Mouse (Mus musculus) liver, embryonic 15.5 days (tissue): ENCODE measurements around the gene Mapk8ip1. TPM values are rescaled to one million over a fixed set of nuclear protein-coding genes. Genes with fewer than 3 reads are reported as not detected.

ENCODE experiments used
- ATAC-seq: fragments of 200-750 bp; cut with Nextera tagmentation; 2 replicates; pipeline ENCODE4 v1.8.0; 2017; ENCODE audit warnings: moderate number of reproducible peaks, mild to moderate bottlenecking, moderate library complexity; ENCODE audit not compliant: insufficient read depth
- H3K27ac ChIP-seq: fragments of 300-500 bp; sonication (generic); replicated peaks from 2 replicates; pipeline ENCODE4 v1.5.1; 2015; ENCODE audit warnings: mild to moderate bottlenecking, inconsistent platforms
- H3K27me3 ChIP-seq: fragments of 300-500 bp; sonication (generic); 2 replicates; pipeline ENCODE4 v1.6.1; 2015; ENCODE audit warnings: mild to moderate bottlenecking, inconsistent platforms
- H3K36me3 ChIP-seq: fragments of 300-500 bp; sonication (generic); replicated peaks from 2 replicates; pipeline ENCODE4 v1.6.1; 2015; ENCODE audit warnings: moderate library complexity, mild to moderate bottlenecking, inconsistent platforms
- H3K4me1 ChIP-seq: fragments of 300-500 bp; sonication (generic); replicated peaks from 2 replicates; pipeline ENCODE4 v1.6.1; 2015; ENCODE audit warnings: inconsistent platforms
- H3K4me2 ChIP-seq: fragments of 300-500 bp; sonication (generic); 2 replicates; pipeline ENCODE4 v1.6.1; 2015; ENCODE audit warnings: moderate library complexity, mild to moderate bottlenecking, inconsistent platforms
- H3K4me3 ChIP-seq: fragments of 300-500 bp; sonication (generic); replicated peaks from 2 replicates; pipeline ENCODE4 v1.5.1; 2015; ENCODE audit warnings: mild to moderate bottlenecking, inconsistent platforms
- H3K9ac ChIP-seq: fragments of 300-500 bp; sonication (generic); 2 replicates; pipeline ENCODE4 v1.6.1; 2015; ENCODE audit warnings: moderate library complexity, mild to moderate bottlenecking, inconsistent platforms
- H3K9me3 ChIP-seq: fragments of 300-500 bp; sonication (generic); replicated peaks from 2 replicates; pipeline ENCODE4 v1.6.1; 2016; ENCODE audit warnings: inconsistent platforms
- WGBS: fragments of 180-500 bp; shearing (Covaris S2); methylation state at CpG from one replicate; pipeline ENCODE4 v1.1.7; 2015; ENCODE audit warnings: mixed read lengths; ENCODE audit not compliant: insufficient replicate concordance; 5-methylcytosine and 5-hydroxymethylcytosine counted together
- polyA plus RNA-seq: library from polyadenylated mRNA; unstranded; fragments of >200 nt; fragmentation: Nextera tagmentation; extraction: Ambion mirVana; gene quantifications from 2 replicates; pipeline ENCODE4 v1.2.1, GENCODE M21; 2015

The Mapk8ip1 gene
- polyA plus RNA-seq, 1 experiment from 2014 or later: 1.9 TPM

DNA sequence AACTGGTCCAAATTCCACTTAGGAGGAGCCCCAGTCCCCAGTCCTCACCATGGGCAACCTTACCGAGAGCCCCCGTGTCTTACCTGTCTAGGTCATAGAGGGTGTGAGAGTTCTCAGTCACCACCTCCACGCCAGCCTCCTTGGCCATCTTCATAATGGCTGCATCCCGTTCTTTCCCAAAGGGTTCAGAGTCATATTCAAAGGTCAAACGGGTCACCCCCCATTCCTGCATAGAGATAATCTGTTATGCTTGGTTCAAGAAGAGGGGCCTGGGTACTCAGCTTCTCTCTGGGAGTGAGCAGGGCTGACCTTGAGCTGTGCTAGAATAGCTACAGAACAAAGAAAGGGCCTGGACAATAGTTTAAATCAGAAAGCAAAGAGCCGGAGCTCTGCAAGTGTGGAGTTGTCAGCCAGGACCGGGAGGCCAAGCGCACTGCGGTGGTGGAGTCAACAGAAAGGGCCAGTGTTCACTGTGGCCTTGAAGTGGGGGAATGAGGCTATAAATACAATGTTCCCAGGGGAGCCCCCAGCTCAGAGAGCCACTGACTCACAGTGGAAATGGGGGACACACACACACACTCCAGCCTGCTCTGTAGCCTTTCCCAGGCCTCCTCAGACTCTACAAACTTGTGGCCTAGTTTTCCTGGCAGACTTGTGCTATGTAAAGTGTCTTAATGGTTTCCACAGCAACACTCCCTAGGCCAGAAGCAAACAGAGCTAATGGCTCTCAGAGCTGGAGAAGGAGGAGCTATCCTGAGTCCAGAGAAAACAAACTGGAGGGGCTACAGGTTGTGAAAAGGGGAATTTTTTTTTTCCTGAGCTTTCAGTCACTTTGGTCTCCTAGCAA is 23.6 kb upstream of the Mapk8ip1 start:
- Histone ChIP-seq H3K9me3 (no peaks in the 10 kb centered on the region), H3K27me3 (no peaks in the 10 kb centered on the region)
- WGBS: 72% methylated on average over 9 of the region's 9 CpGs

DNA sequence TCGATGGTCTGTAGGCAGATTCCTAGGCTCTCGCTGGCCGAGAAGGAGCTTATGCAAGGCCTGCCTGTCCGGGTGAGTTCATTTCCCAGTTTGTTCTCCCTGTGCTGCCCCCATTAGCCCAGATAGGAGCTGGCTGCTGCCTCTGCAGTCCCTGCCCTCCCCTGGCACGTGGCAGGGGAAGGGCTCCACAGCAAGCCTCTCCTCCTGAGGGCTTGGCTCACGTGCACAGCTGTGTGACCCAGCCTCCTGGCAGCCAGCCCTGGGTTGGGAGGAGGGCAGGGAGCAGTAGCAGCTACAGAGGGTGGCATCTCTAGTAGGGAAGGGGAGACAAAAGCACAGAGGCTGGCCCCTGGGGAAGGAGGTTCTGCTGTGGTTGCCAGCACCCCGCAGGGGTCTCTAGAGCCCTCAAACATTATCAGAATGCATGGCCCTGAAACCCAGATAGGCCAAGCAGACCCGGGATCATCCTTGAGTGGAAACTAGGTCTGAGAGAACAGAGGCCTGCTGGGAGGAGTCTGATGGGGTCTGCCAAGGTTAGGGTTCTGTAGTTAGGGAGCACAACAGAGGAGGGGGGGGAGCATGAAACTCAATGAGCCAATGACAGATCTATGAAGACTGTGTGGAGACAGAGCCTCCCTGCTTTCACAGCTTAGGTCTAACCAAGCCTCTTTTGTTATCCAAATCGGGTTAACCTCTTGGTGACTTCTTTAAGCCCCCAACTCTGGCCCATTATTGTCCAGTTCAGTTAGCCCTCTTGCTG is 22.8 kb upstream of the Mapk8ip1 start:
- WGBS: 75% methylated on average over 9 of the region's 9 CpGs
- peaks cover 29% of the 10 kb centered on the region for H3K4me1 ChIP-seq
- no peak overlapping the region for H3K4me3 ChIP-seq
- H3K36me3 ChIP-seq: peaks cover 67% of the 10 kb centered on the region
- no peaks in the 10 kb centered on the region for H3K27me3 ChIP-seq
- H3K4me2 ChIP-seq: no peak overlapping the region
- H3K27ac ChIP-seq: no peak overlapping the region
- no peaks in the 10 kb centered on the region for H3K9me3 ChIP-seq
- ATAC-seq: no peak
- no peak overlapping the region for H3K9ac ChIP-seq

More for the DNA sequence above, 23.6 kb upstream of the Mapk8ip1 start:
- H3K36me3 ChIP-seq: peaks cover 60% of the 10 kb centered on the region
- no peak overlapping the region for H3K27ac ChIP-seq
- H3K4me1 ChIP-seq: peaks cover 37% of the 10 kb centered on the region
- no peak overlapping the region for H3K4me2 ChIP-seq
- ATAC-seq: no peak
- no peak overlapping the region for H3K4me3 ChIP-seq
- no peak overlapping the region for H3K9ac ChIP-seq

DNA sequence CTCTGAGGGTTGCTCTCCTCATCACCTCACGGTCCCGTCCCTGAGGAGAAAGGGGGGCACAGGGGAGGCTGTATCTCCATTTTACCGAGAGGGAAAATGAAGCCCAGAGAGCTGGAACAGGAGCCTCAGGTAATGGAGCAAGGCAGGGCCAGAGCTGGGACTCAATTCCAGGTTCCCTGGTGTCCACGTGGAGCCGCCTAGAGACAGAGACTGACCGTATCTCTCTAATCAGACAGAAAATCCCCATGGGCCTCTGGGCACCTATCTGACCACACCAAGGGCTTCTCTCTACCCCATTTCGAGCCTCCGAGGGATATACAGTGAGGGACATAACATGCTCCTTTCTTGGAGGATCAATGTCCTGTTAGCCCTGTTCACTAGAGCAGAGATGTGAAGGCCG is 22.1 kb upstream of the Mapk8ip1 start:
- H3K9ac ChIP-seq: no peak overlapping the region
- no peak for ATAC-seq
- peaks cover 21% of the 10 kb centered on the region for H3K4me1 ChIP-seq
- H3K4me3 ChIP-seq: no peak overlapping the region
- no peak overlapping the region for H3K4me2 ChIP-seq
- 74% methylated on average over 9 of the region's 9 CpGs for WGBS
- no peak overlapping the region for H3K27ac ChIP-seq
- H3K9me3 ChIP-seq: no peaks in the 10 kb centered on the region
- no peaks in the 10 kb centered on the region for H3K27me3 ChIP-seq
- peaks cover 74% of the 10 kb centered on the region for H3K36me3 ChIP-seq

DNA sequence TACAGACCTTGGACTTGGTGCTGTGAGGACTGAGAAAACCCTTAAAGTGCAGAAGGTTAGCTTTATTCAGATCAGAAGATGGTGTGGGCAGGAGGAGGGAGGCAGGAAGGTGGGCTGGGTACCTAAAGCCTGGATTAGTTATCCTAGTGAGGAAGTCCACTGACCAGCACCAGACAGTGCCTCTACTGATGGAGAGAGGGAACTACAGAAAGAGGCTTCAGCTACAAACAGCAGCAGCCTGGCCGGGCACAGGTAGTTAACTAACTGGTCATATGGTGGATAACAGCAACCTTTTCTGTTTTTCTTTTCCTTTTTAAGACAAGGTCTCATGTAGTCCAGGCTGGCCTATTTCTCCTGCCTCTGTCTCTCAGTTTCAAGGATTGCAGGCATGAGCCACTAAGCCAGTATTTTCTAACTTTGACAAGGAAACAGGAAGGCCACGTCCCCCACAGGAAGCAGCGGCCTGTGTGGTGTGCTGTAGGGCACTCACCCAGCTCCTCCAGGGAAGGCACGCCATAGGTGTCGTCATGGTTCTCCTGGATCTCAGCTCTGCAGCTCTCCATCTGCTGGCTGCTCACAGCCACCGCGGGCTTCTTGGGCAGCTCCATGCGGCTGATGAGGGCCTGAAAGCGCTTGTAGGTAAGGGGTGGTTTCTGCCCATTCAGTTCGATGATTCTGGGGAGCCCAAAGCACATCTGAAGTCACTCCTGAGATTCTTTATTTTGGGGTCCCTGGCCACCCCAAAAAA is 21.5 kb upstream of the Mapk8ip1 start:
- WGBS: 43% methylated on average over 10 of the region's 10 CpGs
- no peak for ATAC-seq
- Histone ChIP-seq H3K27ac (no peak overlapping the region), H3K4me1 (peaks cover 15% of the 10 kb centered on the region), H3K9me3 (no peaks in the 10 kb centered on the region), H3K4me2 (no peak overlapping the region), H3K27me3 (no peaks in the 10 kb centered on the region), H3K4me3 (no peak overlapping the region), H3K9ac (no peak overlapping the region), H3K36me3 (peaks cover 80% of the 10 kb centered on the region)

DNA sequence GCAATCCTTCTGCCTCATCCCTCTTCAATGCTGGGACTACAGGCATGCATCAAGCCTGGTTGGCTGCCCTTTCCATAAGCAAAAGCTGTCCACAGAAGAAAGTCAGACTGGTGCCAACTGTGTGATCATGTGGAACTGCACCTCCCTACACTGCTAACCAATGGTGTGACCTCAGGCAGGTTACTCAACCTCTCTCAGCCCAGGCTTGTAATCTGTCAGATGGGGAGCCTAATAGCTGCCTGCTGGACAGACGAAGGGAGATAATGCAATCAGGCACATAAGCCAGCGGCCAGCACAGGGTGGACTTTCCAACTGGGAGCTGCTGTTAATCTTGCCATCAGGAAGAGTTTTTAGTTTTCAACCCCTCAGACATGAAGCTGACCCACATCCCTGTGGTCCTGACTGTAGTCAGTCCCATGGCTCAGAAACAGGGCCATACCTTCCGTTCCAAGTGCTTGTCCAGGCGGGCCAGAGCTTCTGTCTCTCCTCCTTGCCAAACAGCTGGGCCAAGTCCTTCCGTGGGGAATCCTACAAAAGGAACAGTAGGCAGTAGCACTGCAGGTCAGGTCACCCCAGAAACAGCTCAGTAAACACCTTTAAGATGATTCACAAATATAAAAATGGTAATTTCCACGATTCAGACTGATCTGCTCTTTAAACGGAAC is 20.8 kb upstream of the Mapk8ip1 start:
- Histone ChIP-seq H3K4me3 (no peak overlapping the region), H3K4me1 (peaks cover 13% of the 10 kb centered on the region), H3K27ac (no peak overlapping the region), H3K4me2 (no peak overlapping the region), H3K9ac (no peak overlapping the region), H3K9me3 (no peaks in the 10 kb centered on the region), H3K27me3 (no peaks in the 10 kb centered on the region), H3K36me3 (peaks cover 85% of the 10 kb centered on the region)
- peak; percentile 41; the same call in 1 of the 2 replicates for ATAC-seq
- 68% methylated on average over 7 of the region's 7 CpGs for WGBS

DNA sequence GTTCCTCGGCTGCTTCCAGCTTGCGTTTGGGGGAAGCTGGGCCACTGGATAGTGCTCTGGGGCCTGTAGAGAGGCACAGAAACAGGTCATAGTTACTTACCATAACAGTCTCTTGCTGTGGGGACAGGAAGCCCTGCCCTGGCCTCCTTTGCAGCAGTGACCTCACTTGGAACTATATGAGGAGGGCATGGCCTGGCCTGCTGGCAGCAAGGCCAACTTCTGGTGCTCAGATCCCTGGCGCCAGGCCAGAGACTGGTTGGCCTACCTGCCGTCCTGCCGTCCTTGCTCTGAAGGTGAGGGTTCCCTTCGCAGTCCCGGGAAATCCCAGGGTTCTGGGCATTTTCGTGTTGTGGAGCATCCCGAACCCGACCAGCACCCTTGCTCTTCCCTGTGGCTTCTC is 10.6 kb upstream of the Mapk8ip1 start:
- no peak for ATAC-seq

DNA sequence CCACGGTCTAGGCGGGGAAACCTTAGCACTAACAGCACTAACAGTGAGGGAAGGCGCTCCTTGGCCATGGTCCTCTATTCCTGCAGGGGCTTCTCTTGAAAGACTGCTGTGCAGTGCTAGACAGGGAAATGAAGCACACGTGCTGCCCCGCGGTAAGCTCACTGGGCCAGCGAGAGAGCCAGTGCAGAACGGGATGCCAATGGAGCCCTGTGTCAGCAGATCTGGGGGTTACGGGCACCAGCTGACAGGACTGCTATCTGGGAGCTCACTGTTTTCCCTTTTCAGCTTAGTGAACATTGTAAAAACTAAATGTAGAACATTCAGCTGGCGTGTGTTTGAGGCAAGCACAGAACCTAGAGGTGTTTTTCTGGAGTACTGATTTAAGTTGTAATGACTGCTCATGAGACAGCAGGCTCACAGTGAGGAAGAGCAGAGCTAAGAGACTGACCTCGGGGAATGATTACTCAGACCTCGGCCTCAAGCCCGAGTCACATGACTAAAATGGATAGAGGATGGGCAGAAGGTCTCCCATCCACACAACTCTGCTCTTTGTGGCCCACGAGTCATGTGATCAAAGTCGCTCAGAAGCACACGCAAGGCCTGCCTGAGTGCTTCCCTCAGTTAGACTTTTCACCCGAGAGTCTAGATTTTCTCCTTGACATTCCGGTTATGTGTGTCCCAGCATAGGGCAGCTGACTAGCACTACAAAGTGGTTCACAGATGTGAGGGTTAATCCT is 7.4 kb upstream of the Mapk8ip1 start:
- 81% methylated on average over 18 of the region's 18 CpGs for WGBS
- peaks cover 88% of the 10 kb centered on the region for H3K36me3 ChIP-seq

More for the DNA sequence above, 10.6 kb upstream of the Mapk8ip1 start:
- no peak overlapping the region for H3K4me2 ChIP-seq
- WGBS: 76% methylated on average over 10 of the region's 10 CpGs
- no peaks in the 10 kb centered on the region for H3K27me3 ChIP-seq
- H3K9ac ChIP-seq: no peak overlapping the region
- no peaks in the 10 kb centered on the region for H3K4me1 ChIP-seq
- H3K36me3 ChIP-seq: peaks cover 95% of the 10 kb centered on the region
- H3K4me3 ChIP-seq: no peak overlapping the region
- H3K27ac ChIP-seq: no peak overlapping the region
- H3K9me3 ChIP-seq: no peaks in the 10 kb centered on the region

DNA sequence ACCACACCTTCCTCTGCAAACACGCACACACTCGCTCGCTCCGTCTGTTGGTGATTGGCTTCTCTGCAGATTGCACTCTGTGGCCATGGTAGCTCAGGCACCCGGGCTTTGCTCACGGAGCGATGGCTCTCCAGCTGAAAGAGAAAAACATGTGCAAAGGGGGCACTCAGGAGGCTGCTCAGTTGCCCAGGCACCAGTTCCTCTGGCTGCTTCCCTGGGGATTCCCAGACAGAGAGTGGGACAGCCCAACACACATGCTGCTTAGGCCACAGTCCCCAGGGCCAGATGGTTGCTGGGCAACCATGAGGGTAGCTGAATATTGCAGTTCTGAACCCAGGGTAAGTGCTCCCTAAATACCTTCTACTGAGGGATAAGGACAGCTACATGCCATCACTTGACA is 4.6 kb upstream of the Mapk8ip1 start:
- Histone ChIP-seq H3K36me3 (peaks cover 62% of the 10 kb centered on the region), H3K9ac (no peak overlapping the region), H3K4me2 (no peak overlapping the region), H3K9me3 (no peaks in the 10 kb centered on the region), H3K27me3 (peaks cover 19% of the 10 kb centered on the region), H3K4me3 (no peak overlapping the region), H3K27ac (no peak overlapping the region), H3K4me1 (peaks cover 6% of the 10 kb centered on the region; the same call in 1 of the 2 replicates)
- 87% methylated on average over 7 of the region's 7 CpGs for WGBS
- no peak for ATAC-seq

More for the DNA sequence above, 7.4 kb upstream of the Mapk8ip1 start:
- ATAC-seq: no peak
- H3K4me3 ChIP-seq: no peak overlapping the region
- H3K27ac ChIP-seq: no peak overlapping the region
- no peaks in the 10 kb centered on the region for H3K27me3 ChIP-seq
- H3K4me2 ChIP-seq: no peak overlapping the region
- H3K9ac ChIP-seq: no peak overlapping the region
- no peaks in the 10 kb centered on the region for H3K9me3 ChIP-seq
- H3K4me1 ChIP-seq: no peaks in the 10 kb centered on the region

DNA sequence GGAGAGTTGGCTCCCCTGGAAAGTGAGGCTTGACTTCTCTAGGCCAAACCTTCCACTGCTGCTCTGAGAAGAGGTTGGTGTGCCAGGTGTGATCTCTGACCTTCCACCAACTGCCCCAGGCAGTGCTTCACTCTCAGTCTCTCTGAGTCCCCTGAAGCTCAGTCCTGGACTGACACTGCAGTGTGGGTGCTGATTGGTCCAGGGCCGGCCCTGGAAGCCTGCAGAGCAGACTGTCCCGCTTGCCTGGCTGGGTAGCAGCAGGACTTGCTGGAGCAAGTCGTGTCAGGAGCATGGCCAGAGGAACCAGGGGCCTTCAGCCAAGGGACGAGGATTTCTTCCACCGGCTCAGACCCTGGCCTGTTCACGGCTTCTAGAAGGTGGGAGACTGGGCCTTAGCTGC is 3.7 kb upstream of the Mapk8ip1 start:
- Histone ChIP-seq H3K36me3 (peaks cover 52% of the 10 kb centered on the region), H3K9me3 (no peaks in the 10 kb centered on the region), H3K4me3 (no peak overlapping the region), H3K4me2 (no peak overlapping the region), H3K27ac (no peak overlapping the region), H3K9ac (no peak overlapping the region), H3K4me1 (peaks cover 6% of the 10 kb centered on the region; the same call in 1 of the 2 replicates), H3K27me3 (peaks cover 25% of the 10 kb centered on the region)
- ATAC-seq: no peak
- WGBS: 80% methylated on average over 6 of the region's 6 CpGs

DNA sequence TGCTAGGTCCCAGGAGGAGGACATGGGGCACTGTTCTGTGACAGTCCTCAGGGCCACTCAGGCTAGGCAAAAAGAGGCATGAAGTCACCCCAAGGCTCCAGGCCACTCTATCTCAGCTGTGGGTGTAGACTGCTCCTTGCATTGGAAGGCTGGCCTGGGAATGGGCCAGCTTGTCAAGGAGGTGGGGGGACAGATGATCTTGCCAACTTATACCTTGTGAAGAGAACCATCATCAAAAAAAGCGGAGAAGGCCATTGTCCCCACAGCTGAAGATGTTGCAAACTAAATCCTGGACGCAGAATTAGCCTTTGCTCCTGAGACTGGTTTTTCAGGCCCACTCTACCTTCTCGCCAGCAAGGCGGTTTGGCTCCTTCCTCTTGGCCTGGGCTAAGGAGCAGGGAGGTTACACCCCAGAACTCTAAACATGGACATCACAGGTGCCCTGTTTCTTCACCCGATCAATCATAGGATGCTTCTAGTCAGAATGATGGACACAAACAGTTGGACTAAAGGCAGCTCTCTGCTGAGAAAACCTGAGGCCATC is 2.8 kb upstream of the Mapk8ip1 start:
- no peak overlapping the region for H3K4me2 ChIP-seq
- 77% methylated on average over 5 of the region's 5 CpGs for WGBS
- H3K4me1 ChIP-seq: peaks cover 6% of the 10 kb centered on the region; the same call in 1 of the 2 replicates
- H3K27ac ChIP-seq: no peak overlapping the region
- H3K27me3 ChIP-seq: peaks cover 34% of the 10 kb centered on the region
- no peak for ATAC-seq
- no peak overlapping the region for H3K4me3 ChIP-seq
- H3K9ac ChIP-seq: no peak overlapping the region
- H3K9me3 ChIP-seq: no peaks in the 10 kb centered on the region
- peaks cover 43% of the 10 kb centered on the region for H3K36me3 ChIP-seq
